Mouse (Mus musculus) liver, embryonic 12.5 days (tissue): ENCODE measurements around the gene Vps8. TPM values are rescaled to one million over a fixed set of nuclear protein-coding genes. Genes with fewer than 3 reads are reported as not detected.

ENCODE experiments used
- ATAC-seq: fragments of 200-750 bp; cut with Nextera tagmentation; 2 replicates; pipeline ENCODE4 v1.8.0; 2017; ENCODE audit warnings: moderate number of reproducible peaks, mild to moderate bottlenecking, moderate library complexity
- H3K27ac ChIP-seq: fragments of 300-500 bp; sonication (generic); 2 replicates; pipeline ENCODE4 v1.5.1; 2016; ENCODE audit warnings: mild to moderate bottlenecking
- H3K27me3 ChIP-seq: fragments of 300-500 bp; sonication (generic); replicated peaks from 2 replicates; pipeline ENCODE4 v1.6.1; 2016; ENCODE audit warnings: mild to moderate bottlenecking, moderate library complexity
- H3K36me3 ChIP-seq: fragments of 300-500 bp; sonication (generic); 2 replicates; pipeline ENCODE4 v1.6.1; 2016; ENCODE audit warnings: mild to moderate bottlenecking, moderate library complexity
- H3K4me1 ChIP-seq: fragments of 300-500 bp; sonication (generic); 2 replicates; pipeline ENCODE4 v1.6.1; 2016
- H3K4me2 ChIP-seq: fragments of 300-500 bp; sonication (generic); 2 replicates; pipeline ENCODE4 v1.6.1; 2016; ENCODE audit warnings: mild to moderate bottlenecking, moderate library complexity
- H3K4me3 ChIP-seq: fragments of 300-500 bp; sonication (generic); 2 replicates; pipeline ENCODE4 v1.5.1; 2016; ENCODE audit warnings: mild to moderate bottlenecking, moderate library complexity
- H3K9ac ChIP-seq: fragments of 300-500 bp; sonication (generic); 2 replicates; pipeline ENCODE4 v1.6.1; 2016; ENCODE audit warnings: mild to moderate bottlenecking, moderate library complexity
- H3K9me3 ChIP-seq: fragments of 300-500 bp; sonication (generic); replicated peaks from 2 replicates; pipeline ENCODE4 v1.6.1; 2016; ENCODE audit warnings: mild to moderate bottlenecking, moderate library complexity
- WGBS: fragments of 180-500 bp; shearing (Covaris S2); methylation state at CpG from one replicate; pipeline ENCODE4 v1.1.7; 2016; ENCODE audit not compliant: insufficient replicate concordance; 5-methylcytosine and 5-hydroxymethylcytosine counted together
- polyA plus RNA-seq: library from polyadenylated mRNA; unstranded; fragments of >200 nt; fragmentation: Nextera tagmentation; extraction: Ambion mirVana; gene quantifications from 2 replicates; pipeline ENCODE4 v1.2.1, GENCODE M21; 2016

Gene Vps8
- polyA plus RNA-seq, 1 experiment from 2014 or later: 10.0 TPM

GRCm38 (mm10) chr16:21492346-21492745, 69.4 kb downstream of the Vps8 start:
- Histone ChIP-seq H3K4me3 (no peak overlapping the region), H3K27ac (no peak overlapping the region), H3K27me3 (no peaks in the 10 kb centered on the region), H3K9ac (no peak overlapping the region), H3K4me1 (no peaks in the 10 kb centered on the region), H3K9me3 (no peaks in the 10 kb centered on the region), H3K4me2 (no peak overlapping the region), H3K36me3 (peaks cover 8% of the 10 kb centered on the region; the same call in 1 of the 2 replicates)
- WGBS: 62% methylated on average over 5 of the region's 5 CpGs
- ATAC-seq: no peak

- no peaks in the 10 kb centered on the region for H3K27me3 ChIP-seq
- no peaks in the 10 kb centered on the region for H3K4me1 ChIP-seq
- no peak overlapping the region for H3K4me2 ChIP-seq
- H3K9ac ChIP-seq: no peak overlapping the region
- H3K9me3 ChIP-seq: no peaks in the 10 kb centered on the region
- no peak for ATAC-seq
- H3K36me3 ChIP-seq: peaks cover 8% of the 10 kb centered on the region; the same call in 1 of the 2 replicates
- H3K27ac ChIP-seq: no peak overlapping the region
- H3K4me3 ChIP-seq: no peak overlapping the region
- WGBS: 62% methylated on average over 2 of the region's 2 CpGs
Measured at GRCm38 (mm10) chr16:21492894-21493293, 70.0 kb downstream of the Vps8 start.

GRCm38 (mm10) chr16:21494681-21495080, 71.8 kb downstream of the Vps8 start:
- Histone ChIP-seq H3K4me1 (no peaks in the 10 kb centered on the region), H3K36me3 (peaks cover 5% of the 10 kb centered on the region; the same call in 1 of the 2 replicates), H3K4me3 (no peak overlapping the region), H3K9me3 (no peaks in the 10 kb centered on the region), H3K9ac (no peak overlapping the region), H3K27me3 (no peaks in the 10 kb centered on the region), H3K27ac (no peak overlapping the region), H3K4me2 (no peak overlapping the region)
- ATAC-seq: no peak
- WGBS: 83% methylated on average over 6 of the region's 6 CpGs

- 75% methylated on average over 9 of the region's 9 CpGs for WGBS
Measured at GRCm38 (mm10) chr16:21496799-21497198, 73.9 kb downstream of the Vps8 start.

GRCm38 (mm10) chr16:21497627-21498026, 74.7 kb downstream of the Vps8 start:
- Histone ChIP-seq H3K9me3 (no peaks in the 10 kb centered on the region), H3K4me3 (no peak overlapping the region), H3K27ac (no peak overlapping the region), H3K27me3 (no peaks in the 10 kb centered on the region), H3K36me3 (peaks cover 14% of the 10 kb centered on the region), H3K4me1 (no peaks in the 10 kb centered on the region), H3K9ac (no peak overlapping the region), H3K4me2 (no peak overlapping the region)
- no peak for ATAC-seq
- WGBS: 66% methylated on average over 3 of the region's 3 CpGs

More at GRCm38 (mm10) chr16:21496799-21497198, 73.9 kb downstream of the Vps8 start:
- H3K36me3 ChIP-seq: peaks cover 14% of the 10 kb centered on the region
- H3K4me1 ChIP-seq: no peaks in the 10 kb centered on the region
- H3K9ac ChIP-seq: no peak overlapping the region
- H3K27me3 ChIP-seq: no peaks in the 10 kb centered on the region
- H3K9me3 ChIP-seq: no peaks in the 10 kb centered on the region
- no peak overlapping the region for H3K4me3 ChIP-seq
- H3K27ac ChIP-seq: no peak overlapping the region
- 0 out of 2 replicates have a peak, but pooled peaks have one; percentile 54 for ATAC-seq
- H3K4me2 ChIP-seq: no peak overlapping the region

GRCm38 (mm10) chr16:21498984-21499383, 76.1 kb downstream of the Vps8 start:
- Histone ChIP-seq H3K27me3 (no peaks in the 10 kb centered on the region), H3K4me2 (no peak overlapping the region), H3K4me1 (no peaks in the 10 kb centered on the region), H3K9me3 (no peaks in the 10 kb centered on the region), H3K9ac (no peak overlapping the region), H3K27ac (no peak overlapping the region), H3K4me3 (no peak overlapping the region), H3K36me3 (peaks cover 14% of the 10 kb centered on the region)
- ATAC-seq: no peak
- 79% methylated on average over 4 of the region's 4 CpGs for WGBS

- WGBS: 65% methylated on average over 7 of the region's 7 CpGs
- Histone ChIP-seq H3K4me3 (no peak overlapping the region), H3K9me3 (no peaks in the 10 kb centered on the region), H3K4me1 (no peaks in the 10 kb centered on the region), H3K27me3 (no peaks in the 10 kb centered on the region), H3K36me3 (peaks cover 14% of the 10 kb centered on the region), H3K4me2 (no peak overlapping the region), H3K27ac (no peak overlapping the region), H3K9ac (no peak overlapping the region)
- no peak for ATAC-seq
Measured at GRCm38 (mm10) chr16:21499656-21500055, 76.7 kb downstream of the Vps8 start.

- peak overlapping the region; percentile 57; the same call in 1 of the 2 replicates for H3K27ac ChIP-seq
- 42% methylated on average over 9 of the region's 9 CpGs for WGBS
Measured at GRCm38 (mm10) chr16:21518833-21519232, 95.9 kb downstream of the Vps8 start.

GRCm38 (mm10) chr16:21519785-21520184, 96.9 kb downstream of the Vps8 start:
- Histone ChIP-seq H3K9me3 (no peaks in the 10 kb centered on the region), H3K27ac (peak overlapping the region; percentile 57), H3K4me1 (peaks cover 22% of the 10 kb centered on the region), H3K36me3 (no peaks in the 10 kb centered on the region), H3K27me3 (no peaks in the 10 kb centered on the region), H3K9ac (no peak overlapping the region), H3K4me2 (peak overlapping the region; percentile 30), H3K4me3 (no peak overlapping the region)
- peak; percentile 57; the same call in 1 of the 2 replicates for ATAC-seq

More at GRCm38 (mm10) chr16:21518833-21519232, 95.9 kb downstream of the Vps8 start:
- no peaks in the 10 kb centered on the region for H3K27me3 ChIP-seq
- peaks cover 22% of the 10 kb centered on the region for H3K4me1 ChIP-seq
- no peaks in the 10 kb centered on the region for H3K9me3 ChIP-seq
- no peaks in the 10 kb centered on the region for H3K36me3 ChIP-seq
- peak overlapping the region; percentile 15; the same call in 1 of the 2 replicates for H3K4me2 ChIP-seq
- peak; percentile 91 for ATAC-seq
- no peak overlapping the region for H3K9ac ChIP-seq
- H3K4me3 ChIP-seq: no peak overlapping the region

GRCm38 (mm10) chr16:21523738-21524137, 100.8 kb downstream of the Vps8 start:
- no peak overlapping the region for H3K9ac ChIP-seq
- H3K4me1 ChIP-seq: peaks cover 18% of the 10 kb centered on the region
- no peak overlapping the region for H3K4me2 ChIP-seq
- ATAC-seq: no peak
- no peaks in the 10 kb centered on the region for H3K9me3 ChIP-seq
- no peak overlapping the region for H3K27ac ChIP-seq
- 77% methylated on average over 4 of the region's 4 CpGs for WGBS
- peaks cover 11% of the 10 kb centered on the region; the same call in 1 of the 2 replicates for H3K36me3 ChIP-seq
- no peak overlapping the region for H3K4me3 ChIP-seq
- H3K27me3 ChIP-seq: no peaks in the 10 kb centered on the region

- 80% methylated on average over 1 of the region's 1 CpGs for whole genome bisulfite sequencing
- no peak for ATAC-seq
- peaks cover 11% of the 10 kb centered on the region; the same call in 1 of the 2 replicates for H3K36me3 ChIP-seq
Measured at GRCm38 (mm10) chr16:21525376-21525775, 102.5 kb downstream of the Vps8 start.

GRCm38 (mm10) chr16:21527271-21528007, 104.5 kb downstream of the Vps8 start:
- Histone ChIP-seq H3K4me2 (no peak overlapping the region), H3K4me1 (peaks cover 1% of the 10 kb centered on the region), H3K27ac (no peak overlapping the region), H3K4me3 (no peak overlapping the region), H3K27me3 (no peaks in the 10 kb centered on the region), H3K36me3 (peaks cover 11% of the 10 kb centered on the region; the same call in 1 of the 2 replicates), H3K9ac (no peak overlapping the region), H3K9me3 (no peaks in the 10 kb centered on the region)
- ATAC-seq: no peak
- 78% methylated on average over 10 of the region's 10 CpGs for WGBS

More at GRCm38 (mm10) chr16:21525376-21525775, 102.5 kb downstream of the Vps8 start:
- Histone ChIP-seq H3K9ac (no peak overlapping the region), H3K4me1 (peaks cover 3% of the 10 kb centered on the region; the same call in 1 of the 2 replicates), H3K9me3 (no peaks in the 10 kb centered on the region), H3K27me3 (no peaks in the 10 kb centered on the region), H3K27ac (no peak overlapping the region), H3K4me3 (no peak overlapping the region), H3K4me2 (no peak overlapping the region)
